Mouse (Mus musculus): Measurements from ENCODE around the gene Oprm1.
A peak's percentile ranks its signal among the peaks of the same experiment; 100 is the strongest.

Gene Oprm1

DNA sequence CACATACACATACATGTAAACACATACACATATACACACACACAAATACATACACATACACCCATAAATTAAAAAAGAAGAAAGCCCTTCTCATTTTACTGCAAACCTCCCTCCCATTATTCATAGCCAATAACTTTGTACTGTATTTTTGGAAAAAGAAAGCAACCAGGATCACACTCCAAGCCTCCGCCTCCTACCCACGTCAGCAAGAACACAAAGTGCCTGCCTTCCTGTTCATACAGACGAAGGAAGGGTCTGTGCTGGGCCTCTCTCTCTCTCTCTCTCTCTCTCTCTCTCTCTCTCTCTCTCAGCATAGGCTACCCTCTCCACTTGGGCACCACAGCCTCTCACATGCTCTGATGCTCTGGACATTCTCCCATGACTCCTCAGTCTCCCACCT is 137.5 kb downstream of the Oprm1 start:
- DNase-seq (ENCODE audit: low spot score in 2 of 2): no peak

DNA sequence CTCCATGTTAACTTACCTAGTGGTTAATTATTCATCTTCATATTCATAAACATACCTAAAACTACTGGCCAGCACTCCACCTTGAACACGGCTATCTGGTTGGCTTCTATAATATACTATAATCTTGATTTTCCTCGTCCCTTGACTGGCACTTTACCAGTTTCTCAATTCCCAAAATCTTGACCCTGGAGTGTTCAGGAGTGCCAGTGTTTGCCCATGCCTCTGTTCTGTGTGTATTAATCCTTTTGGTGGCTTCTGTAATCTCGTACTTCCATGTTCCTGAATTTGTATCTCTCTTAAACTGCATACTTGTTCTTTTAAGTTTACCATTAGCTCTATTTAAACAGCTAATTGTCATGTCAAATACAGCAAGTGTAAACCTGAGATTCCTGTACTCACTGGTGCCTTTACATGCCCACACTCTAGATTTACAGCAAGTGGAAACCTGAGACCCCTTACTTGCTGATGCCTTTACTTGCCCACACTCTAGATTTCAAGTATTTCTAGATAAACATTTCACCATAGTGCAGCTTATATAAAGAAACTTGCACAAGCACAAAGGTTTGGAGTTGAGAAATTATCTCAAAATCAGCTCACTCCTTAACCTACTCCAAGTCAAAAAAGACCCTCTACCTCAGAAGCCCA is 138.5 kb downstream of the Oprm1 start:
- DNase-seq (ENCODE audit: low spot score in 2 of 2): no peak

DNA sequence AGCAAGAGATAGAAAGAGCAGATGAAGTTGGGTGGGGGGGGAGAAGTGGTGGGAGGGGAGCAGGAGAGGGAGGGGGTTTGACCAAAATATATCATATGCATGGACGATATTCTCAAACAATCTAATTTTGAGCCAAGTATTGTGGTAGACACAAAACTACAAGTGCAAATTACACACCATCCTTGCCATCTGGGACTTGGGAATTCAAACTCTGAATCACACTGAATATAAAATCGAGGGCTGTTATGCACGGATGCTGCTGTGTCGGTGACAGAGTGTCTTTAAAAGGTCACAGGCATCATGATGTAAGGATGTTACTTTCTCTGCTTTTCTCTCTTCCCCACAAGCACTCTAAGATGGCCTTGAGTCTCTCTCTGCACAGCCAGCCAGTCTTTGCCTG is 141.8 kb downstream of the Oprm1 start:
- no peak for DNase-seq (ENCODE audit: low spot score in 2 of 2)

DNA sequence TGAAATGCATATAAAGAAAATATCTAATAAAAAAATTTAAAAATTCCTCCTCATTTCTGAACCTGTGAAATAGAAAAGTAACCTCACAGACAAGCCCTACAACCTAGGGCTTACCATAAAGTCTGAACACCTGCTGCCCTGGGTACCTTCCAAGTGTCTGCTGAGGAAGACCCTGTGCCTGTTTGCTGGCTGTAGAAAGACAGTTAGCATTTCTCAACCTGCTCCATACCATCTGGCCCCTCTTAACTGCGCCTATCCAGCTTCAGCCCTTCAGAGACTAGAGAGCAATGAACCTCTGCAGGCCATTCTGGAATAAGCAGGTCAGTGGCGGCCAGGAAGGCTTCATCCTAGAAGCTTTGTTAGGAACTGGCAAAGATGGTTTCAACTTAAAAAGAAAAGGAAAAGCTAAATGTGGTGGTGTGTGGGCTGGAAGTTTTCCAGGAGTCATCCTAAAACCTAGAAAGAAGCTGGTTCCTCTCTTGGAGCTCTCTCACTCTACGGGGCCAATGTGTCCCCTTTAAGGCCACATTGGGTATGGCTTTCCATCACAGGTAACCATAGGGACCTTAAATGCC is 143.6 kb downstream of the Oprm1 start:
- DNase-seq (ENCODE audit: low spot score in 2 of 2): no peak

DNA sequence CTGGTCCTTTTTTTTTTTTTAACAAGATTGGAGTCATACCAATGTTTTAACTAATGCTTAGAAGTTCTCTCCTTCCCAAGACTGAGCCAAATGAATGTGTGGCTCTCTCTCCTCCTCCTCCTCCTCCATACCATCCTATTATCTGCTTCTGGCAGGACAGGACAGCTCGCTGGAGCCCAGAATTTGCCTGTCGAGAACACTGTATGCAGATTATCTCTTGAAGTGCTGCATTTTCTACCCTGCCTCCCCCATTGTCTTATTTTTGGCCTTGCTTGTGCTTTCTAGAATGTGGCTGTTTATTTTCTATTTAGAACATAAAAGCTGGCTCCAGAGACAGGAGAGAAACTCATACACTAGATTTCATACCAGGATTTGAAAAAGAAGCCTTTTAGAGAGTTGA is 151.5 kb downstream of the Oprm1 start:
- peak in 1 of 2 experiments; percentile 61 for DNase-seq (ENCODE audit: low spot score in 2 of 2)

DNA sequence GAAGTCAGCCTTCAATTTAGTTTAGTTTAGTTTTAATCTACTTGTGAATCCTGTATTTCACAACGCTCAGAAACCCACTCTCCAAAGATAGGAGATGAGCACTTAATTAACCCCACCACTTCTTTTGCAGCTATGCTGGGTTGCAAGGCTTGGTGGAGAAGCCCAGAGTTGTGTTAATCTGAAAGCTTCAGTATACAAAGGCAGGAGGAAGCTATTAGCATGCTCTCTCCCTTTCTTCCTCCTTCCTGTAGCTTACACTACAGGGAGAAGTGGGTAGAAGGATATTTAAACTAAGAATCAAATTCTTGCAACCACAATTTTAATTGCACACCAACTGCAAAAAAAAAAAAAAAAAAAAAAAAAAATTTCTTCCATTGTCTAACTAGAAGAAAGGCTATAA is 157.7 kb downstream of the Oprm1 start:
- DNase-seq (ENCODE audit: low spot score in 2 of 2): no peak

DNA sequence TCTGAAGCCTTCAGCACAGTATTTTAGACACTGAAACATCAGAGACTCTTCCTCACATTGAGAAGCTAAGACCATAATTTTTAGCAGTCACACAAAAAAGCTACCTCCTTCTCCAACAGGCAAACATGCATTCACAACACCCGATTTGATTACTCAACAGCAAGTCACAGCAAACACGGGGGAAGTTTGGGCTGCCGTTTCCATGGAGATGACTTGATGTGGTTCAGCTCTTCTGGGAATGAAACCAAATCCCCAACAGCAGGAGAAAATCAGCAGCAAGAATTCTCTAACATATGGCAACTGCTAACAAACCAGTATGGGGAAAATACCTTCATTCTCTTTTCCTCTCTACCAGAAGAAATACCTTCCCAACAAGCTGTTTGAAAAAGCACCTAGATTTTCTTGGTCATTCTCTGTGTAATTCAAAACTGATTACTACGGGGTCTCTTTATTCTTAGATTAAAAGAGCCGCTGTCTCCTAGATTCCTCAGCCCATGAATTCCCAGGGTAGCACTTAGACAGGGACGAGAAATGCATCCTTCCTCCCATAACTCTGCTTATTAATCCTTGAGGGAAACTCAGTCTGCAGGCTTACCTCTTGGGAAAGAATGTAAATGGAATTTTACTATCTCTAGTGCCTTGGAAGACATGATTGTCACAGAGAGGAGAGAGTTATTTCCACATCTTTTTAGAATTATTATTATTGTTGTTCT is 158.4 kb downstream of the Oprm1 start:
- DNase-seq (ENCODE audit: low spot score in 2 of 2): peak; percentile 68 to 86

DNA sequence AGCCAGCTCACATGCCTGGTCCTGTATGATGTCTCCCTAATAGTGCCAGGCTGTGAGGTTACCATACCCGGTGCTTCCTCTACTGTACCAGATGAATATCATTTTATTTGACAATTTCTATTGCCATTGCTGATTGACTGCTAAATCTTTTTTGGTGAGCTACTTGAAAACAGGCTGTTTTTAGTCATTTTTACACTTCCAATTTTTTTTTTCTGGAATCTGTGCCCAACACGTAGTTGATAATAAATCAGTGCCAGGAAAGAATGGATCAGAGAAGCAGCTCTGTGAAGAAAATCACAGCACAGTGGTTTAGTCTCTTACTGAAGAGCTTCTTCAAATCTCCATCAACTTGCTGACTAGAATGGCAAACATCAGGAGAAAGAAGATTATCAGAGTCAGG is 168.4 kb downstream of the Oprm1 start:
- no peak for DNase-seq (ENCODE audit: low spot score in 2 of 2)

DNA sequence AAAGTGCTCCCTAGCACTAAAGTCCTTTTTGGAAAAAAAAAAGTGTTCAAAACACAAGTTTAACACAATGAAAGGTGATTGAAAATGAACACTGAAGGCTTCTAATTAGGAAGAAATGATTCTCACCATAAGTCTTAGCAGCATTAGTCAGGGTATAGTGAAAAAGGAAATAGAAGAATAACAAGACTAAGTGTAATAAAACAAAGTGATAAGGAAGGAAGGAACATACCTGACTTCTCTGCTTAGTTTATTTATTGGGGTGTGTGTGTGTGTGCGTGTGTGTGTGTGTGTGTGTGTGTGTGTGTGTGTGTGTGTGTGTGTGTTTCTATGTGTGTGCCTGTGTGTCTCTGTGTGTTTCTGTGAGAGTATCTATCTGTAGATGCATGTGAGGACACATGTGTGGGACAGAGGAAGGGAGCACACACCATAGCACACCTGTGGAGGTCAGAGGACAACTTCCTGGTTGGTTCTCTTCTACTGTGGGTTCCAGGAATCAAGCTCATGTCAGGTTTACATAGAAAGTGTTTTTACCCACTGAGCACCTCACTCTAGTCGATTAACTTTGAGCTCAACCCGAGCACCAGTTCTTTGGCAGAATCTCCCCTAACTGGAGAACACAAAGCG is 169.4 kb downstream of the Oprm1 start:
- DNase-seq (ENCODE audit: low spot score in 2 of 2): no peak

DNA sequence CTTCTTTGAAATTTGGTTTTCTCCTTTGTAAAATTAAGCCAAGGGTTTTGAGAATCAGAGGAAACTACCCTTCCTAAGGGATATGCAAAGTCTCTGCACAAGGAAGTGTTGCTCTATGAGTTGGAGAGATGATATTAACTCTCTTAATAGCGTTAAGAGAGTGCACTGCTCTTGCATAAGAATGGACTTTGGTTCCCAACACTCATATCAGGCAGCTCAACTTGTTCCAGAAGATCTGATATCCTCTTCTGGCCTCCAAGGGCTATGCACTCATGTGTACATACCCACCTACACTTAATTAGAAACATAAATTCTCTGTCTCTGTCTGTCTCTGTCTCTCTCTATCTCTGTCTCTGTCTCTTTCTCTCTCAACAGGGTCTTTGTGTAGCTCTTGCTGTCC is 170.6 kb downstream of the Oprm1 start:
- no peak for DNase-seq (ENCODE audit: low spot score in 2 of 2)

DNA sequence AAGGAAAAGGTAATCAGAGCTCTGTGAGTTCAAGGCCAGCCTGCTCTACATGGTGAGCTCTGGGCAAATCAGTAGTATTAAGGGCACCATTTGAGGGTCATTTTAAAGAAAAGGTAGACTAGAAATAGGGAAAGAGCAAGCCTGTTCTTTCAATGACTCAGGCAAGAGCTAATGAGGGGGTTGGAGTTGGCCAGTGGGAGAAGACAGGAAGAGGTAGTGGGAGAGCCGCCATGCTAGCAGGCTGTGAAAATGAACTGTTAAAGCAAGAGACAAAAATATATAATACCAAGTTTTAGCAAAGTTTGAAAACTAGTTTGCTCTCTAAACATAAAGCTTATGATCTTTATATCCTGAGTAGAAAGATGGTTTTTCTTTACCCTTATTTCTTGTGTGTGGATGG is 172.1 kb downstream of the Oprm1 start:
- DNase-seq (ENCODE audit: low spot score in 2 of 2): no peak

DNA sequence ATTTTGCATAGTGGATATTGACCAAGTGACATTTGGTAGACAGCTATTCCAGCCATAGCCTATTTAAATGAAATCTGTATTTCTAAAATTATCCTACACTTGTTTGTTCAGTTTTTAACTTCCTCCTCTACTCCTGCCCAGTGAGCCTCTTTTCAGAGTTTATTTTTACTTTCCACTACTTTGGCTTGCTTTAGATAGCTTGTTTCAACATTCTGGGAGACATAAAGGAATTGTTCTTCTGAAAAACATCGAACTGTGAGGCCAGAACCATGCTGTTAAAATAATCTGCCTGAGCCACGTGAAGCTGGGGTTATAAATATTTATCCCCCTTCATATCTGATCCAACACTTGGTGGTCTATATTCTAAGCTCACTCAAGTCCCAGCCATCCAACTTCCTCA is 172.6 kb downstream of the Oprm1 start:
- no peak for DNase-seq (ENCODE audit: low spot score in 2 of 2)

DNA sequence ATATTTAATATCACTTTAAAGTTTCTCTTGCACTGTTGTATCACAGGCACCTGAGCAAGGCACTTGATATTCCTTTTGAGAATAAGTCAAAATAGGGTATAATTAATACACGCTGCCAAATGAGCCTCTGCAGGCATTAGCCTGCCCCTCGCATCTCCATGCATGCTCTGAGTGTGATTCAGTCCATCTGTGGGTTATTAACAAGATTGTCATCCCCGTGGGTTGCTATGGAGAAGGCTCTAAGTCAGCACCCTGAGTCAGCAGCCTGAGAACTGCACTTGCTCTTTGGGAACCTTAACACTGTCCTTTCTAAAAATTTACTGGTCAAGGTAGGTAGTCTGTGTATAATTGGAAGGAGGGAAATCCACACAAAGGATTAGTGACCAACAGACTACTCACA is 176.5 kb downstream of the Oprm1 start:
- no peak for DNase-seq (ENCODE audit: low spot score in 2 of 2)

DNA sequence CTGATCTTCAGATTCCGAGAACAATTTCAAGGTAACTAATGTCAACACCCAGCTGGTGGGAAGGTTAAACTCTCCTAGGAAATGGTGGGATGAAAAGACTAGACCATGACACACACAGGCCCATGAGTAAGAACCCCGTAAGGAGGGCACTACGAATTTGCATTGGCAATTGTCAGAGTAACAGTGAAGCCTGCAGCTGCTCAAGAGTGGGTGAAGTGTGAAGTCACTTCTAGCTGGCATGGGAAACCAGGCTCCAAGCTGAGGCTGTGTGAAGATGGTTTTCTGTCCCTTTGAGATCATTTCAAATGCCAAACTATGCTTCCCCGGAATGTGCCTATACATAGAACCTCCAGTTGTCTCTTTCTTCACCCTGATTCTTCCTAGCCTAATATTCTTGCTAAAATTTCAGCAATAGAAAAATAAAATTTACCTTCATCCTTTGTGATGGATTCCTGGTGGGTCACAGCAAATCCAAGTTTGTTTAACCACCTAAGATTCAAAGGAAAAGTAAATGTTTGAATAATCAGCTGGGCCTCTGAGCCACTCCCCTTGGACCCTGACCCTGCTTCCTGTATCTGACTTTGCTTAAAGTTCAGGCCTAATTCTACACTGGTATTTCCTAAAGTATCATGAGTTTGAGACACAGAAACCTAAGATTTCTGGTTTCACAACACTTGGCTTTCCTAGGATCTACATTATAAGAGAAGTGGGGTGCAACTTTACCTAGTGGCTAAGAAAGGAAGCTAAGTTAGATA is 178.5 kb downstream of the Oprm1 start:
- peak; percentile 67 to 91 for DNase-seq (ENCODE audit: low spot score in 2 of 2)

DNA sequence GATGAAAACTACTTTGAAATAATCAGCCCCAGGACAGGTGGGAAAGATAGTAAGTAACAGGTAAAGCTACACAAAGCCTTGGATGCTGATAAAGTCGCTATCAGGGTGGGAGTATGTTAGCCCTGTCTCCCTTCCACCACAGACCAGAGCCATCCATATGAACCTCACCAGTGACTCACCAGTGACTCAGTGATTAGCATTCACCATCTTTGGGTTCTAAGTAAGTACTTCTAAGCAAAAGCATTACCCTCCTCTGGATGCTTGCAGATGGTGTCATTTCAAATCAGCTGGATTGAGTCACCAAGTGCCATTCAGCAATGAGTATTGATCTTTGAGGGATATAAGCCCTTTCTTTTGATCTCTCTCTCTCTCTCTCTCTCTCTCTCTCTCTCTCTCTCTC is 194.8 kb downstream of the Oprm1 start:
- DNase-seq (ENCODE audit: low spot score in 2 of 2): no peak

DNA sequence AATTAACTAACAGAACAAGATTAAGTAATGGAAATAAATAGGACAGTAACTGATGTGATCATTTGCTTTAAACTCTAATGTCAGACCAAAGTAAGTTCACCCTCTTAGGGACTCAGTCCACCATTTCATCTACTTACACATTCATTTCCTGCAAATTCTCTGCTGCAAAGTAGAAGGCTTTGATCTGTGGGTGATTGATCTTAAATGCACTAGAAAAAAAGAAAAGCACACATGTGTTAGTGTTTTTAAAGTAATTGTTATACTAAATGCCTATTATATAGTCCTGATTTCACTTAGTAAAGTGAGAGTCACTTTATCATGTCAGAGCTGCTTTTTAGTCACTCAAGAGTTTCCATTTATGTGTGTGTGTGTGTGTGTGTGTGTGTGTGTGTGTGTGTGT is 196.2 kb downstream of the Oprm1 start:
- DNase-seq (ENCODE audit: low spot score in 2 of 2): no peak

DNA sequence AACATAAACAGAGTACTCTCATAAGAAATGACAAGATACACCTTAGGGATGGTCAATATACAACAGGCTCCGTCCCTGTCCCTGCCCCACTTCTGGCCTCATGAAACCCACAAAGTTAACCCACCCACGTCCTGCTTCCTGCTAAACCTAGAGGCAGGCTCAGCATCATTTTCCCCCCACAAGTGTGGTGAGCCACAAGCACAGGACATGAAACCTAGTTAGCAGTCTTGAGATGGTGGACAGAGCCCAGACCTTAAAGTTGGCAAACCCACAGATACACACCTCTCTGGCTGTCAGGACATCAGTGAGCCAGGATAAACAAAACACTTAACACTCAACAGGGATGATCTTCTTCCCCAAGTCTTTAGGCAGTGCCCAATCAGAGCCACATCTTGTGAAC is 198.1 kb downstream of the Oprm1 start:
- no peak for DNase-seq (ENCODE audit: low spot score in 2 of 2)

DNA sequence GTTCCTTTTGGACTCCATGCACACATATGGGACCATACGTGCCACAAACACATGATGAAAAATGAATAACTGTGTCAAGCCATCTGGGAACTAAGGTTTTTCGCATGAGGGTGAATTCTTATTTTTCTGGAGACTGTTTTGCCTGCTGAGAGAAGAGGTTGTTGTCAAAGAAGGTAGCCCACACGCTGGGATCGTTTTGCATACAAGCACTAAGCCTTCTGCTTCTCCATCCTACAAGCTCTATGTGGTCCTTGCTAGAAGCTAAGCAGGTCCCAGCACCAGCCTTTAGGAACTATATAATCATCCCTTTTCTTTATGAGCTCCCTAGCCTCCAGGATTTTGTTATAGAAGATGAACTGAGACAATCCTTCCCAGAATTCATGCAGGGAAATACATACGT is 200.5 kb downstream of the Oprm1 start:
- no peak for DNase-seq (ENCODE audit: low spot score in 2 of 2)

DNA sequence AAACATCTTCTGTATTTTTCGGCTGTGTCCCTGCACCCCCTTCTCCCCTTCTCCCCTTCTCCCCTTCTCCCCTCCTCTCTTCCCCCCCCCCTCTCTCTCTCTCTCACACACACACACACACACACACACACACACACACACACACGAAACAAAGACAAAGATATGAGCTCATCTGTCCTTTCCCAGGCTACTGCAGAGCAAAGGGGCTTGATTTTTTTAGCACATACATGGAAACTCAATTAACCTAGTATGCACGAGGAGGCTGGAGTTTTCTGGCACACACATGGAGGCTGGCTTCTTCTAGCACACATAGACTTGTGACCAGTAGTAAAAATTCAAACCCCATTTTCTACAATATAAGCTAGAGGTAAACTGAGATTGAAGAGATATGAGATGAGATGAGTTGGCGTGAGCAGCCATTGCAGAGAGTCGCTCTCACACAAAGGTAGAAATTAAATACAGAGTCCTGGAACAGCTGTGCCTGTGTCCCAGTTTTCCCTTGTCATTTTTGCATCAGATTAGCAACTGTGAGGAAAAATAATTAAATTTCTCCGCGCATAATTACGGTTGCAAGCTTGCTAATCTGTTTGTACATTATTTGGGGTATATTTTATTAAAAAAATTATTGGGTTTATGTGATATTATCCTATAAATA is 209.4 kb downstream of the Oprm1 start:
- DNase-seq (ENCODE audit: low spot score in 2 of 2): no peak

DNA sequence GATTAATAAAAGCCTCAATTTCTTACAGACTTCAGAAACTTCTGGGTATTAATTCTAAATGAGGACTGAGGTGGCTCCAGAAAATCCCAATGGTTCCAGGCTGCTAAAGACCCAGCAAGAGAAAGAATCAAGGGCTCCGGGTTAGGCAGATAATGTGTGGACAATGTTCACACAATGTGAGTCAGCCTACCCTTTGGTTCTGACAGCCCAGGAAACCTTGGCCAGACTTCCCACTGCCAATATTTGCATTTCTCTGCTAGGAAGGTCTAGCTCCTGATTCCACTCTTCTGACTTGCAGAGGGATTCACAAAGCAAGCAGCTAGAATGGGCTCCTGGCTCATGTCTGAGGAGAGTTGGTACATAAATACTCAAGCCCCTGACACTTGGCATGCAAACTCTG is 210.0 kb downstream of the Oprm1 start:
- no peak for DNase-seq (ENCODE audit: low spot score in 2 of 2)

DNA sequence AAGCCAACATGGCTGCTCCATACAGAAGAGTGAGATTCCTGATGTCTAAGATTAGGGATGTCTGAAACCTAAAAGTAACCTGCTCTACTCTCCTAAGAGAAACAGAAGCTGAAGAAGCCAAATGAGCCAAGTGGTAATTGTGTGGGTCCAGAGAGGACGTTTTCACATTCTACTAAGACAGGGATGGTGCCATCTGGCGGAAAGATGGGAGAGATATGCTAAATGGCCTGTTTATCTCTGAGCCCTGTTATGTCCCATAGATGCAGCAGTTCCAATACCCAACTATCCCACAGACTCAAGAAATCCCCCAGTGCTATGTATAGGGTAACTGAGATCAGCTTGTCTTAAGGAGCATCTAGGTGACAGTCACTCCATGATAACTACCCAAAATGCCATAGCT is 219.5 kb downstream of the Oprm1 start:
- DNase-seq (ENCODE audit: low spot score in 2 of 2): peak in 1 of 2 experiments; percentile 33

DNA sequence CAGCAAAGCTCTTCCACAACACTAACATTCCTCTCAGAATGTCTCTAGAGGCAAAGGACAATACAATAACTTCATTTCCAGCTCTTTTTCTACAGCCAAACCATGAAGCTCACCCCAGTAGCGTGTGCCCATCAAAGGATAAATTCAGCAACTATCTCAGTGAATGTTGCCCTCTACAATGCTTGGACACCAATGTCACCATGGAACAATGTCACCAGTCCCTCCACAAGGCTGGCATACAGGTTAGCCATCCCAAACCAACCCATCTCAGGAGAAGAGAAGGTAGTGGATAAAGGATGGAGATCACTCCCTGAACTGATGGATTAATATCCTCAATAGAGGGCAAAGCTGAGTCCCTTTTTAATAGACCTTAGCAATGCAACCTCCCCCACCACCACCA is 220.4 kb downstream of the Oprm1 start:
- no peak for DNase-seq (ENCODE audit: low spot score in 2 of 2)
